Mouse (Mus musculus) megakaryocyte-erythroid progenitor cell, adult 5-6 weeks (primary cell): Measurements from ENCODE around the gene Cacnb3. TPM values are rescaled to one million over a fixed set of nuclear protein-coding genes. Genes with fewer than 3 reads are reported as not detected.

Experiments
- ATAC-seq: replicated peaks from 2 replicates; pipeline ENCODE4 v1.8.0; 2016; ENCODE audit warnings: mild to moderate bottlenecking, inconsistent platforms; ENCODE audit not compliant: severe bottlenecking, poor library complexity, low FRiP score, low TSS enrichment
- total RNA-seq, 2 experiments: library from RNA; stranded (forward) in 1 of 2; stranded (reverse) in 1 of 2; fragments of 200-1000, 215-1000 nt in 1 of 2; fragments of >200 nt in 1 of 2; fragmentation: Nextera tagmentation in 1 of 2; gene quantifications; 2 replicates each; pipeline ENCODE4 v1.2.3; 2014 to 2017

Cacnb3 gene
- total RNA-seq, 2 experiments from 2014 or later = not detected

- ATAC-seq = no peak
Observed at GRCm38 (mm10) chr15:98608058-98608783, 22.4 kb upstream of the Cacnb3 start.

DNA sequence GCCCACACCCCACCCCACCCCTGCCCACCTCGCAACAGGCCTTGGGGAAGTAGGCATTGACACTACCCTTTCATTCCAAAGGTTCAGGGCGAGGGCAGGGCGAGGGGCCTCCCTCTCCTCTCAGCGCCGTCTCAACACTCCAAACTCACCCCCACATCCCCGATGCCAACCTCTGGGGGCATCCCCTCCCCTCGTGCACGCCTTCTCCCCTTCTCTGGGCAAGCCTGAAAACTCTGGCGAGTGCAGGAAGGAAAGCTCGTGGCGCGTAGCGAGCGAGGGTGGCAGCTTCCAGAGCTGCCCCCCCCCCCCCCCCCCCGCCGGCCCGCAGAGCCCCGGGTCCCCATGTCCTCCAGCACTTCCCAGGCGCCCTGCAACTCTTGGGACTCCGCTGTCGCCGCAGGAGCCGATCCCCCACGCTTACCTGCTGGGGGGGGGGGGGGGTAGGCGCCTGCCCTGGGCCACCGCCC, 21.8 kb upstream of the Cacnb3 start:
- no peak; the same call in 1 of the 2 replicates for ATAC-seq

GRCm38 (mm10) chr15:98609331-98610130, 21.1 kb upstream of the Cacnb3 start, which contains the start of gene Adcy6:
Adcy6 (minus strand) TSS chr15:98610076.
- ATAC-seq = no peak

DNA sequence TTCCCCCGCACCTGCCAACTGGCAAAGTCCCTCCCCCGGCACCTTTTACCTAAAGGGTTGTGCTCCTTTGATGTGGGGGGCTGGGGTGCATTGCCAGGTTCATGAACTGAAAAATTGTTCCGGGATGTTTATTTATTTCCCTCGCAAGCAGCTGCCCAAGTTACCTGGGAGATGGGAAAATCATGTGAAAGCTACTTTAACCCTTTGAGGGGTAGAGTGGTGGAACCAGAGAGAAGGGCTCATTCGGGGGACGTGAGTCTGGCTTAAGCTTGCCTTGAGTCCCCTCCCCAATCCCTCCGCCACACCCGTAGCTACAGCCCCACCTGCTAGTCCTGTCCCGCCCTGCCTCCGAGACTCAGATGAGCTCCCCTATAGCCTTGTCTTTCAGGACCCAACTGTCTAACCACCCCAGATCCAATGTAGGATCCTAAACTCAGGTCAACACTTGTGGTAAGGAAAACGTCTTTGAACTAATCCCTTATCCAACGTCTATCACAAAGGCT, 20.5 kb upstream of the Cacnb3 start:
- ATAC-seq = no peak

- ATAC-seq = no peak
Observed at GRCm38 (mm10) chr15:98612229-98612628, 18.4 kb upstream of the Cacnb3 start.

DNA sequence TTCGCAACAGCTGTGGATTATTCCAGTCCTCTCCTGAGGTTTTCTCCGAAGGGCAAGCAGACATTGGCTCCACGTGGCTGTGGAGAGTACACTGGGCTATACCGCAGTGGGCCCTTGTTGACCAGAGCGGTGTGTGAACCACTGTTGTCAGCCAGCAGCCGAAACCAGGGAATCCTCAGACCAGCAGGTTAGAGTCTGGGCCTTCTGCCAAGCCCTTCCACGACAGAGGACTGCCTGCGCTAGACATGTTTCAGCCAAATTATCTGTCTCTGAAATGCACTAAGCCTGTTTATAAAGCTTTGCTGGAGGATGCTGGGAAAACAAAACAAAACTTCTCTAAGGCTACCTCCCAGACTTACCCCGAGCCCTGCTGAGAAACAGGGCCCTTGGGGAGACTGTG, 16.1 kb upstream of the Cacnb3 start:
- peak; percentile 68 for ATAC-seq

- no peak for ATAC-seq
Observed at GRCm38 (mm10) chr15:98614971-98615370, 15.7 kb upstream of the Cacnb3 start.

DNA sequence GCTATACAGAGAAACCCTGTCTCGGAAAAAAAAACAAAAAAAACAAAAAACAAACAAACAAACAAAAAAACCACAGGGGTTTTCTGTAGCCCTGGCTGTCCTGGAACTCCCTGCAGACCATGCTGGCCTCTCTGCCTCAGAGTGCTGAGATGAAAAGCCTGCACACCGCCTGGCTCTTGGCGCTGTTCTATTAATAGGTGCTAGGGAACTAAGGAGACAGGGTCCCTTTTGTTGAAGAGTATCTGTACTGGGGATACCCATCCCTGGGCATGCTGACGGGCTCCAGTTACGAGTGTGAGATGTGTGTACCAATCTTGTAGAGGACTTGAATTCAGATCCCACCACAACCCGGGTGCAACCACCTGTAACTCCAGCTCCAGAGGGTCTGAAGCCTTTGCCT, 14.9 kb upstream of the Cacnb3 start:
- no peak for ATAC-seq

GRCm38 (mm10) chr15:98616362-98617175, 14.1 kb upstream of the Cacnb3 start:
- ATAC-seq = peak; percentile 32

DNA sequence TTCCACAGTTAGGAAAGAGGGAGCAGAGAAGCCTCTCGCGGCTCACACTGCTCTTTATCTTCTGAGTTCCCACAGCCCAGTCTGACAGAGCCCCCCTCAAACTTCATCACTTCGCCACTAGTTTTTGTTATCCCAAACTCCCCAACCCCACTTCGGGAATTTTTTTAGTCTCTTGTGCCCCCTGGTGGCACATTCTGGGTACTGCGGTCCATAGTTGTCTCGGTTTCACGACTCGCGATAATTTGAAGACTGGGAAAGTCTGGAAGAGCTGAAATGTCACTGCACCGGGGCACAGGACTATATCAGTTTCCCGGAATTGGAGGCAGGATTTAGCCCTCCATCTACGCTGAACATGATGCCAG, 13.5 kb upstream of the Cacnb3 start:
- ATAC-seq = peak; percentile 44

DNA sequence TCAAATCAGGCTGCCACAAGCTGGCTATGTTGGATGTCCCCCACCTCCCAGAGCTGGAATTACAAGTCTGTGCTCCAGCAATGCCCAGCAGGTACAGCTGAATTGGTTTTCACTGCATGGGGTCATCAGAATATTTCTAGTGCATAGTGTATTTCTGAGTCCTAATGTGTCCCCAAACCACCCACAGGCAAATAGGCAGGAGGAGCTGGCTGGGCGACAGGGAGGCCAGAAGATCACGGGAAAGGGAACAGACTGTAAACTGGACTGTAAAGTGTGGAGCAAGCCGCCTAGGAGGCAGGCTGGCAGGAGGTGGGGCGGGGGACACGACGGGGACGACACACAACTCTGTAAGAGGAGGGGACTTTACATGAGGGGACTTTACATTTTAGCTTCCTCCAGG, 8.4 kb upstream of the Cacnb3 start:
- no peak for ATAC-seq

DNA sequence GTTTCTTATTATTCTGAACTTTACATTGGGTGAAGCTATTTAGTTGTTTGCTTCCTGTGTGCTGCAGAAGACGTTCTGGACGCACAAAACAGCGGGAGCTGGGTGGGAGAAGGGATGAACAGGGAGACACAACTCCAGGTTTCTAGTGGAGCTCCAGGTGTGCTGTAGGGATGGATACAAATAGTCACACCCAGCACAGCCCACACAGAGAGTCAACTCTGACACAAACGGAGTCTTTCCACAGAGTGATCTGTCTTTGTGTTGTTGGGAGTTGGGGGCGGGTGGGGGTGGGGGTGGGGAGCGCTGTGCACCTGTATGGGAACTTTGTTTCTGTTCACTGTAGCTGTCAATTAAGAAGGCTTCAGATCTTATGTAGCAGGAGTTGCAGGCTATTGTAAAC, 7.9 kb upstream of the Cacnb3 start:
- no peak for ATAC-seq

DNA sequence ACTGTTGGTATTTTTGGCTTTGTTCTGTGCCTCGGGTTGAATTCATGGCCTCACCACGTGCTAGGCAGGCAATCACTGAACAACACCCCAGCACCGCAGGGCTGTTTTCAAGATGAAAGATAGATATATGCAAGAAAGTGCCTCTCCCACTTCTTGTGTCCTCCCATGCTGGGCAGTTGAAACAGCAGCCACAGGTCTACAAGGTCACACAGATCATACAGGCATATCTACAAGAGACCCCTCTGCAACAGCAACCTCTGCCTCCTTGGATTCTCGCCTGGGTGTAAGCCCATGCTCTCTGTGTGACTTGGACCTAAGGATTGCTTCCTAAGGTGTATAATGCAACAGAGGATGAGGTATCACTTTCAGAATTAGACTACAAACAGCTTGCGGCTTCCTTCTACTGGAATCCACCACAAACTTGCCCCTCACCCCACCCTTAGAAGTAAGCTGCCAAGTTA, 7.2 kb upstream of the Cacnb3 start:
- ATAC-seq = 0 out of 2 replicates have a peak, but pooled peaks have one; percentile 38

GRCm38 (mm10) chr15:98626078-98626477, 4.6 kb upstream of the Cacnb3 start:
- ATAC-seq = no peak

GRCm38 (mm10) chr15:98626487-98627212, 4.0 kb upstream of the Cacnb3 start:
- no peak for ATAC-seq

- ATAC-seq = no peak
Observed at GRCm38 (mm10) chr15:98628589-98629254, 1.9 kb upstream of the Cacnb3 start.

DNA sequence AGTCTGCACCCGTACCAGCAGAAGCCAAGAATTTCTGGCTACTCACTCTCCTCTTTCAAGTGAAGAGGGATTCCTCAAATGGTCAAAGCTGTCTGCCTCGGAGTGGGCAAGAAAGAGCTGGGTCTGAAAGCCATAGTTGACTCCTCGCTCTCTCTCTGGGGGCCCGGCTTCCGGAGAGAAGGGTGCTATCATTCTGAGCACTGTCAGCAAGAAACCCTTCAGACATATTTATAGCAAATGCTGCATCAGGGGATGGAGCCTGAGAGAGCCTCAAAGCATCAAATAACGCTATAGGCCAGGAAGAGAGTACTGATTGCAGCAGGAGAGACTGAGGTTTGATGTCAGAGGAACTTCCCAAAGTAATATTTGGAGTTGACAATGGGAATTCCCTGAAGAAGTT, 1.2 kb upstream of the Cacnb3 start:
- no peak for ATAC-seq

- ATAC-seq = peak; percentile 56
Observed at GRCm38 (mm10) chr15:98631493-98631892, 853 bp downstream of the Cacnb3 start.
